Mouse (Mus musculus) cerebellum, adult 2 months (tissue): ENCODE results near the gene Ociad2. TPM values are rescaled to one million over a fixed set of nuclear protein-coding genes. Genes with fewer than 3 reads are reported as not detected.
A peak's percentile ranks its signal among the peaks of the same experiment; 100 is the strongest.

Source experiments
- DNase-seq, 2 experiments: peaks; one replicate each; pipeline ENCODE4 v3.0.0; 2021
- H3K27ac ChIP-seq: fragments of 200-500 bp; 2 replicates; pipeline ENCODE4 v1.5.1; 2012; ENCODE audit warnings: low read length, control low read depth, inconsistent platforms; ENCODE audit not compliant: insufficient read depth
- H3K27me3 ChIP-seq: fragments of 200-500 bp; 2 replicates; pipeline ENCODE4 v1.6.1; 2012; ENCODE audit warnings: inconsistent platforms, mild to moderate bottlenecking, low read length, moderate library complexity; ENCODE audit not compliant: control insufficient read depth, insufficient read depth
- H3K4me1 ChIP-seq: fragments of 200-500 bp; 2 replicates; pipeline ENCODE4 v1.6.1; 2011; ENCODE audit warnings: low read length; ENCODE audit not compliant: control insufficient read depth, insufficient read depth
- H3K4me3 ChIP-seq: fragments of 200-500 bp; replicated peaks from 2 replicates; pipeline ENCODE3; 2011; ENCODE audit warnings: mild to moderate bottlenecking, low read depth, low read length, control low read depth; ENCODE audit not compliant: insufficient read depth
- CTCF ChIP-seq: fragments of 200-500 bp; IDR thresholded peaks from 2 replicates; pipeline ENCODE4 v1.5.1; 2011; ENCODE audit warnings: low read depth, mild to moderate bottlenecking, control low read depth, low read length, moderate library complexity, borderline replicate concordance; ENCODE audit not compliant: insufficient read depth
- POLR2A ChIP-seq: fragments of 200-500 bp; IDR thresholded peaks from 2 replicates; pipeline ENCODE4 v1.6.1; 2011; ENCODE audit warnings: low read length, control low read depth, borderline replicate concordance; ENCODE audit not compliant: insufficient read depth
- WGBS: fragments of 180-500 bp; shearing (Covaris S2); methylation state at CpG from one replicate; pipeline ENCODE4 v1.1.7; 2018; 5-methylcytosine and 5-hydroxymethylcytosine counted together
- polyA plus RNA-seq: library from polyadenylated mRNA; depleted of rRNA; stranded (reverse); fragments of >200 nt; gene quantifications from 2 replicates; pipeline ENCODE4 v1.2.3, GENCODE M21; 2012

The Ociad2 gene
- polyA plus RNA-seq, 1 experiment: 20.5 TPM

DNA sequence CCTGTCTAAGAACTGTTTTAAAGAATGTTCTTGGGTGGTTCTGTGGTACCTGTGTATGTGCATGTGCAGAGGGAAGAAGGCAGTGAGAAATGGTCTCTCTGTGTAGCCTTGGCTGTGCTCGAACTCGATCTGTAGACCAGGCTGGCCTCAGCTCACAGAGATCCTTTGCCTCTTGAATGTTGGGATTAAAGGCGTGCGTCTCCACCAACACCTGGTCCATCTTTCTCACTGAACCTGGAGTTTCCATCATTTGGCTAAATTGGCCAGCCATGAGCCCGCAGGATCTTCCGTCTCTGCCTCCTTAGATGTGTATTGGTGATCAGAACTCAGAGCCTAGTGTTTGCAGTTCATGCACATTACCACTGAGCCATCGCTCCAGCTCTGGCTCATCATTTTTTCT is 45.8 kb downstream of the Ociad2 start:
- Histone ChIP-seq H3K27ac (no peak overlapping the region), H3K27me3 (no peaks in the 10 kb centered on the region), H3K4me1 (peaks cover 6% of the 10 kb centered on the region; the same call in 1 of the 2 replicates), H3K4me3 (no peak overlapping the region)
- 94% methylated on average over 7 of the region's 7 CpGs for WGBS
- TF ChIP-seq POLR2A: no peak
- no peak for TF ChIP-seq CTCF
- DNase-seq: no peak

- 4% methylated on average over 8 of the region's 8 CpGs for WGBS
- DNase-seq: no peak
These were observed 47.4 kb downstream of the Ociad2 start for GRCm38 (mm10) chr5:73293458-73293827.

DNA sequence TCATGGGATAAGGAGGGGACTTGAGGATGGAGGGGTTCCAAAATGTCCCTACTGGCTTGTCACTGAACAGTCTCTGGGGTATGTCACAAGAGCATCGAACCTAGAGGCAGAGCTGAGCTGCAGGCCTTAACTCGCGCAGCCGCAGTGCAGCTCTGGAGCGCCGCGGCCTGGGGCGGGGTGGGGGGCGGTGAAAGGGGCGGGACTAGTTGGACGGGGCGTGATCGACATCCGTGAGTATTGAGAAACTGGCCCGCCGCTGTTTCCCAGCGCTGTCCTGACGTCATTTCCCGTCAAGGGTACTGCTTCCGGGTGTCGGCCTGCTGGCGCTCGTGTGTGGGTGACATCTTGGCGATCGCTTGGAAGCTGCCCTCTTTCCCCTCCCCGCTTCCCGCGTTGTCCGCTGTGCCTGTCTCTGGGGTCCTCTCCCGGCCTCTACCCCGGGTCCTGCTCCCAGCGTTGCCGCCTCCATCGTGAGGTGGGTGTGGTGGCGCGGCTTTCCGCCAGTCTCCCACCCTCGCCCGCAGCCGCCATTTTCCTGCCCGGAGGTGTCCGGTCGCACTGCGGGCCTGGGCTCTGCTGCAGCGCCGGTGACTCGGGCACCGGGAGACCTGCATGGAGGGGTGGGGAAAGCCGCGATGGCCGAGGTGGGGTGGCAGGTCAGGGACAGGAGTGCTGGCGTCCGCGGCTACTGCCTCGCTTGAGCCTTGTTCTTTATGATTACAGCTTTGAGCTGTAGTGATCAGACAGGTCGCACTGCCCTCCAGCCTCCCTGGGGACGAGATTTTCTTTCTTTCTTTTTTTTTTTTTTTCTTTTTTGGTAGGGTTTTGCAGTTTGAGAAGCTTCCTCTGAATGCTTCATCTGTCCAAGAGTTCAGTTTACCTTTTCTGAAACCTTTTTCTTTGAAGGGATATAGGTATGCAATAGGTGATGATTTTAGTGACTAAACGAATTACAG is 48.0 kb downstream of the Ociad2 start, which contains the start of gene Ociad1:
TSS of gene Ociad1 (plus strand) at position 283 of the 956 bp plus-strand sequence.
- peak within 1 kb of the TSS; percentile 83 for H3K27ac ChIP-seq
- WGBS: under 1% methylated on average over 58 of the region's 58 CpGs
- TF ChIP-seq CTCF: no peak
- TF ChIP-seq POLR2A: peak; percentile 89; the same call in 1 of the 2 replicates
- no peaks in the 10 kb centered on the region for H3K27me3 ChIP-seq
- DNase-seq: peak; percentile 96 to 97
- peak within 1 kb of the TSS; percentile 84 for H3K4me3 ChIP-seq
- peaks cover 6% of the 10 kb centered on the region; the same call in 1 of the 2 replicates for H3K4me1 ChIP-seq

More at GRCm38 (mm10) chr5:73293458-73293827, 47.4 kb downstream of the Ociad2 start:
- peaks cover 6% of the 10 kb centered on the region; the same call in 1 of the 2 replicates for H3K4me1 ChIP-seq
- no peaks in the 10 kb centered on the region for H3K27me3 ChIP-seq
- 0 out of 2 replicates have a peak overlapping the region, but pooled peaks have one; percentile 83 for H3K27ac ChIP-seq
- TF ChIP-seq POLR2A: no peak
- no peak for TF ChIP-seq CTCF
- peak overlapping the region; percentile 84 for H3K4me3 ChIP-seq

DNA sequence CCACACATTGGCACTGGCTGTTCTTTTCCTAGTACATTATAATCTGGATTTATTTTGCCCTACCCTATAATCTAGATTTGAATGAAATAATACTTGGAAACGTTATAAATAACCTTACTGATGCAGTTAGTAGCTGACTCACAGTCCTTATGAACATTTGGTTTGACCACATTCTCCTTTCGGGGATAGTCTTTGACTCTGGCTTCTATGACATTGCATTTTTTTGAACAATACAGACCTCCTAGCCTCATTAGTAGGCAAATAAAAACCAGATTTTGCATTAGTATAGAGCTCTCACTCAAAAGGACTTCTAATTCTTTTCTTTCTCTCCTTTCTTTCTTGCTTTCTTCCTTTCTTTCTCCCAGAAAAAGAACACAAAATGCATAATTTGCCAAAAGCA is 50.9 kb downstream of the Ociad2 start:
- Histone ChIP-seq H3K4me3 (no peak overlapping the region), H3K4me1 (0 out of 2 replicates have a peak, but pooled peaks cover under 1% of the 10 kb centered on the region), H3K27me3 (no peaks in the 10 kb centered on the region), H3K27ac (no peak overlapping the region)
- 66% methylated on average over 2 of the region's 2 CpGs for WGBS
- DNase-seq: no peak
- no peak for TF ChIP-seq CTCF
- TF ChIP-seq POLR2A: no peak

DNA sequence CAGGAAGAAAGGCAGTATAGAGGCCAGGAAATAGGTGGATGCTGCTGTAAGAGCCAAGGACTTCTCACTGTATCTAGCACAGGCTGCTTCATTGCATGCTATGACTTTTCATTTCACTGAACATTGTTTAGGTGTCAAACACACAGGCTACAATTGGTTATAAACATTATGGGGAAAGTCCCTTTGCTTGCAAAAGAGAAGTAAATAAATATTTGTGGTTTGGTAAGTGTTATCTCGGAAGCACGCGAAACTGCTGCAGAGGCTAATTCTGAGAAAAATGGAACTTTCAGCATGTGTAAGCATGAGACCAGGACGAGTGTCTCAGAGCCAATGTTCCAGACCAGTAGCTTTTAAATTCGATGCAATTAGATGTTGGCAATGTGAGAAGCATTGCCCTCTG is 54.2 kb downstream of the Ociad2 start:
- WGBS: 68% methylated on average over 5 of the region's 5 CpGs
- Histone ChIP-seq H3K4me1 (no peaks in the 10 kb centered on the region), H3K4me3 (no peak overlapping the region), H3K27me3 (no peaks in the 10 kb centered on the region), H3K27ac (no peak overlapping the region)
- TF ChIP-seq CTCF: no peak
- no peak for TF ChIP-seq POLR2A
- no peak for DNase-seq

- Histone ChIP-seq H3K27me3 (no peaks in the 10 kb centered on the region), H3K27ac (no peak overlapping the region), H3K4me1 (no peaks in the 10 kb centered on the region), H3K4me3 (no peak overlapping the region)
- TF ChIP-seq CTCF (no peak), POLR2A (no peak)
- DNase-seq: no peak
- WGBS: 85% methylated on average over 3 of the region's 3 CpGs
These were observed 55.3 kb downstream of the Ociad2 start for GRCm38 (mm10) chr5:73285470-73285978.

DNA sequence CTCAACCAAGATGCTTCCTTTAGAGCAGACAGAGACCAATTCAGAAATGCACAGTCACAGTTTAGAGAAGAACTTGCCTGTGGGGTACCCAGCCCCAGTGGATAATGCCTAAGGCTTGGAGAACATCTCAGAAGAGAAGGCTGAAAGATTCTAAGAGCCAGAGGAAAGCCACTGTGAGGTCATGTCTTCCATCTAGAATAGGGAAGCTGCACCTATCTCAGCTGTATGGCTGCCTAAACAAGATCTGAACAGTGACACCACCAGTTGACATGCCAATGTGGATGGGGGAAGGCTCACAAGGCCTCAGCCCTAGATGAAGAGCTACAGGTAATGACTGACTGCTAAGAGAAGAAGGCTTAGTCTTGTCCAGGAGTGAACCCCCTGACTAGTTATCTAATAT is 56.8 kb downstream of the Ociad2 start:
- DNase-seq: no peak
- Histone ChIP-seq H3K27me3 (no peaks in the 10 kb centered on the region), H3K27ac (no peak overlapping the region), H3K4me3 (no peak overlapping the region), H3K4me1 (no peaks in the 10 kb centered on the region)
- TF ChIP-seq CTCF (no peak), POLR2A (no peak)

DNA sequence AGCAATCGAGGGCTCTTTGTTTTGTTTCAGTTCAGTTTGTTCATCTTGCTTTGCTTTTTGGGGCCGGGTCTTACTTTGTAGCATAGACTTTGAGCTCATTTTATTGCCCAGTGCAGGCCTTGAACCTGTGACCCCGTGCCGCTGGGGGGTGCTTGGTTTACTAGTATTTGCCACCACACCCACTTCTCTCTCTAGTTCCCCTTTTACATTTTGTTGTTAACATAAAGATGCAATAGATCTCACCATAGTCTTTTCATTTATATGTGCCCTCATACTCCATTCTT is 60.3 kb downstream of the Ociad2 start:
- H3K4me1 ChIP-seq: no peaks in the 10 kb centered on the region
- H3K27me3 ChIP-seq: no peaks in the 10 kb centered on the region
- TF ChIP-seq POLR2A: no peak
- TF ChIP-seq CTCF: no peak
- DNase-seq: no peak
- 81% methylated on average over 4 of the region's 4 CpGs for WGBS
- H3K27ac ChIP-seq: no peak overlapping the region
- H3K4me3 ChIP-seq: no peak overlapping the region
